Mouse (Mus musculus) embryonic facial prominence, embryonic 15.5 days (tissue): Measurements from ENCODE around the gene Tra2a. TPM values are rescaled to one million over a fixed set of nuclear protein-coding genes. Genes with fewer than 3 reads are reported as not detected.

Experiments used
- ATAC-seq: fragments of 200-750 bp; cut with Nextera tagmentation; 2 replicates; pipeline ENCODE4 v1.8.0; 2017; ENCODE audit warnings: low read depth, moderate TSS enrichment; ENCODE audit not compliant: insufficient number of reproducible peaks, low FRiP score, low TSS enrichment
- H3K27ac ChIP-seq: fragments of 300-500 bp; sonication (generic); replicated peaks from 2 replicates; pipeline ENCODE4 v1.5.1; 2015; ENCODE audit warnings: mild to moderate bottlenecking, inconsistent platforms
- H3K27me3 ChIP-seq: fragments of 300-500 bp; sonication (generic); 2 replicates; pipeline ENCODE4 v1.6.1; 2015; ENCODE audit warnings: inconsistent platforms
- H3K36me3 ChIP-seq: fragments of 300-500 bp; sonication (generic); 2 replicates; pipeline ENCODE4 v1.6.1; 2015; ENCODE audit warnings: mild to moderate bottlenecking, inconsistent platforms
- H3K4me1 ChIP-seq: fragments of 300-500 bp; sonication (generic); 2 replicates; pipeline ENCODE4 v1.6.1; 2015; ENCODE audit warnings: inconsistent platforms
- H3K4me2 ChIP-seq: fragments of 300-500 bp; sonication (generic); replicated peaks from 2 replicates; pipeline ENCODE4 v1.6.1; 2015; ENCODE audit warnings: mild to moderate bottlenecking, inconsistent platforms
- H3K4me3 ChIP-seq: fragments of 300-500 bp; sonication (generic); replicated peaks from 2 replicates; pipeline ENCODE4 v1.5.1; 2015; ENCODE audit warnings: mild to moderate bottlenecking, inconsistent platforms
- H3K9ac ChIP-seq: fragments of 300-500 bp; sonication (generic); 2 replicates; pipeline ENCODE4 v1.6.1; 2015; ENCODE audit warnings: inconsistent platforms
- H3K9me3 ChIP-seq: fragments of 300-500 bp; sonication (generic); replicated peaks from 2 replicates; pipeline ENCODE4 v1.6.1; 2016; ENCODE audit warnings: inconsistent platforms
- WGBS: fragments of 180-500 bp; shearing (Covaris S2); methylation state at CpG from one replicate; pipeline ENCODE4 v1.1.7; 2015; 5-methylcytosine and 5-hydroxymethylcytosine counted together
- polyA plus RNA-seq: library from polyadenylated mRNA; unstranded; fragments of >200 nt; fragmentation: Nextera tagmentation; extraction: Ambion mirVana; gene quantifications from 2 replicates; pipeline ENCODE4 v1.2.1, GENCODE M21; 2015

Gene Tra2a
- polyA plus RNA-seq, 1 experiment from 2014 or later: 99.6 TPM

- no peaks in the 10 kb centered on the region for H3K36me3 ChIP-seq
- ATAC-seq: no peak
Observed at GRCm38 (mm10) chr6:49216811-49217542, 46.9 kb downstream of the Tra2a start.

GRCm38 (mm10) chr6:49215748-49216585, 47.9 kb downstream of the Tra2a start:
- ATAC-seq: peak; percentile 5; the same call in 1 of the 2 replicates
- Histone ChIP-seq H3K9me3 (no peaks in the 10 kb centered on the region), H3K9ac (peak overlapping the region; percentile 29), H3K27ac (peak overlapping the region; percentile 98), H3K4me3 (peak overlapping the region; percentile 88), H3K4me1 (peaks cover 29% of the 10 kb centered on the region), H3K27me3 (no peaks in the 10 kb centered on the region), H3K4me2 (peak overlapping the region; percentile 84), H3K36me3 (no peaks in the 10 kb centered on the region)
- WGBS: 4% methylated on average over 14 of the region's 14 CpGs

More at GRCm38 (mm10) chr6:49216811-49217542, 46.9 kb downstream of the Tra2a start:
- Histone ChIP-seq H3K4me1 (peaks cover 21% of the 10 kb centered on the region), H3K9me3 (no peaks in the 10 kb centered on the region), H3K9ac (peak overlapping the region; percentile 49), H3K27ac (peak overlapping the region; percentile 93), H3K4me2 (peak overlapping the region; percentile 83), H3K27me3 (no peaks in the 10 kb centered on the region), H3K4me3 (peak overlapping the region; percentile 63)
- WGBS: 9% methylated on average over 11 of the region's 11 CpGs

DNA sequence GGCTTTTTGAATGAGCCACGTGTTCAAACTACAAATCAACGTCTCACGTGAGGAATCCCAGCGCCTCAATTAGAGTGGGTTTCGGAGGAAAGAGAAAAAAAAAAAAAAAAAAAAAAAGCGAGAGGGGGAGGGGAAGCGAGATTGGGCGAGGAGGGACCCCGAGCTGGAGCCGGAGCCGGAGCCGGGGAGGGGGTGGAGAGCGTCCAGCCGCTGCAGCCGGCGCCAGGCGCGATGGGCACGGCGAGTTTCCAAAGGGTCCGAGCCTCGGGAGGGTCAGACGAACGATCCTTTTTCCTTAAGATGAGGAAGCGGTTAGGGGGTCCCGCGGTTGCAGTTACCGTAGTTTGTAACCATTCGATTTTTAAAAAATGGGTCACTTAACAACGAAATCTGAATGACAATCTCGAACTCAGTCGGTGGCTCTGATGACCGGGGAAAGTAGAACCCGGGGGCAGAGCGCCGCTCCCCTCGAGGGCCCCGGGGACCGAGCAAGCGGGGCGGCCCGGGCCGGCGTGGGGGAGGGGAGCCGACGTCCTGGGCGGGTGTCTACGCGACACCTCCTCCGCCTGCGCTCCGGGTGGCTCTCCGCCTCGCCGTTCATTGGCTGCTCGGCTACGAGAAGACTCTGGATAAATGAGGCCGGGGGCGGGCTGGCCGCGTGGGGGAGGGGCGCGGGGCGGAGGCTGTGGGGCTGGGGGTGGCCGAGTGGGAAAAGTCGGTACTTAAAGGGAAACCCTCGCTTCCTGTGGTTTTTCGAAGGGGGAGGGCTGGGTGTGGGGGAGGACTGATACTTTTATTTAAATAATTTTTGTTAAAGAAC, 48.7 kb downstream of the Tra2a start, which contains the start of gene Igf2bp3:
Igf2bp3 (minus strand) TSS at position 30 of the 820 bp plus-strand sequence.
- ATAC-seq: peak; percentile 86
- WGBS: 0% methylated on average over 66 of the region's 68 CpGs
- peak within 1 kb of the TSS; percentile 84 for H3K4me2 ChIP-seq
- H3K36me3 ChIP-seq: no peaks in the 10 kb centered on the region
- peak within 1 kb of the TSS; percentile 98 for H3K27ac ChIP-seq
- H3K4me3 ChIP-seq: peak within 1 kb of the TSS; percentile 88
- peak within 1 kb of the TSS; percentile 81 for H3K9ac ChIP-seq
- H3K27me3 ChIP-seq: no peaks in the 10 kb centered on the region
- H3K4me1 ChIP-seq: peaks cover 37% of the 10 kb centered on the region
- H3K9me3 ChIP-seq: no peaks in the 10 kb centered on the region

DNA sequence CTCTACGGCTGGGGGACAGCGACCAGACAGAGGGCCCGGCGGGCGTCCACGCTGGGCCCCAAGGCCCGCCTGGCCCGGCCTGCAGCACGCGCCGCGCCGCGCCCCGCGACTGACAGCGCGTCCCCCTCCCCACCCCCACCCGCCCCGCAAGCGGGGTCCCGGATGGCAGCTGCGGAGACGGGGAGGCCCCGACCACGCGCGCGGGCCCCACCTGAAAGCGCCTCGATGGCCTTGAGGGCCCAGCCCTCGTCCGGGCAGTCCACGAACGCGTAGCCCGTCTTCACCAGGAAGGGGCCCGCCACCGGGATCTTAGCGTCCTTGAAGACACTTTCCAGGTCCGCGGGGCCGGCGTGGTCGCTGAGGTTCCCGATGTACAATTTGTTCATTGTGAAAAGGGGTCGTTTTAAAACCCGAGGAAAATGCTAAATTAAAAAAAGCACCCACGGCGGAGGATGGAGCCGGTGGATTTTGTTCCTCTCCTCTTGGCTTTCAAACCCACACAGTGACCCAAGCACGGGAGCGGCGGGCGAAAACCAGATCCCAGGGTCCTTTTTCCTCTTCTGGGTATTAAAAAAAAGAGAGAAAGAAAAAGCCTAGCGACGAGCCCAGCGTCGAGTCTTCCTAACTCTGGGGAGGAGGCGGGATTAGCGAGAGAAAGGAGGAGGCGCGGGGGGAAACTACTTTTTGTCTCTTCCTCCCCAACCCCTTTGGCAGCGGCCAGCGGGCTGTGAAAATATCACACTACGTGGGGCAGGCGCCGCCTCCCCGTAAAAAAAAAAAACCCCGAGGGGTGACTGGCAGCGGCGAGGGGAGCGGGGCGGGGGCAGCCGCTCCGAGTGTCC, 49.5 kb downstream of the Tra2a start:
- Histone ChIP-seq H3K9me3 (no peaks in the 10 kb centered on the region), H3K4me2 (peak overlapping the region; percentile 84), H3K4me3 (peak overlapping the region; percentile 88), H3K36me3 (no peaks in the 10 kb centered on the region), H3K27me3 (no peaks in the 10 kb centered on the region), H3K4me1 (peaks cover 43% of the 10 kb centered on the region), H3K27ac (peak overlapping the region; percentile 98), H3K9ac (peak overlapping the region; percentile 81)
- peak; percentile 12 for ATAC-seq
- under 1% methylated on average over 76 of the region's 76 CpGs for WGBS

DNA sequence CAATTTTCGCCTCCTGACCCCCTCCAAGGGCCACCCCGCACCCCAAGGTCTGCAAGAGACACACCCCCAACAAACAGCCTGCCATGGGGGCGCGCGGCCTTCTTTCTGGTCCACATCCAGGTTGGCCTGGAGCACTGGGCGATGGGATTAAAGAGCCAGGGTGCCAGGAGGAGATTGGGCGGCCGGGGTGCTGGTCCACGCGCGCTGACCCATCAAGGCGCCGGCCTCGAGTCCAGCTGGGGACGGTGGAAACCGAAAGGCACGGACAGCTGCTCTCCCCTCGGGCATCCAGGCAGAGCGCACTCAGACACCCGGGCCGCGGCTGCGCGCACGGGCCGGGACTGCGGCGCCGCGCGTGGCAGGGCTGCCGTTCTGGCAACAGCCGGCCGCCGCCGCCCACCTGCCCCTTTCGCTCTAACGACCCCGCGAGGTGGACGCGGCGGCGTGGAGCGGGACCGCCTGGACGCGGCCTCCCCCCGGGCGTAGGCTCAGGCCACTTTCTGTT, 50.2 kb downstream of the Tra2a start:
- WGBS: under 1% methylated on average over 50 of the region's 50 CpGs
- 0 out of 2 replicates have a peak, but pooled peaks cover 3% of the 10 kb centered on the region for H3K36me3 ChIP-seq
- peak overlapping the region; percentile 98 for H3K27ac ChIP-seq
- peak overlapping the region; percentile 81 for H3K9ac ChIP-seq
- ATAC-seq: no peak
- no peaks in the 10 kb centered on the region for H3K9me3 ChIP-seq
- H3K4me1 ChIP-seq: peaks cover 50% of the 10 kb centered on the region
- no peaks in the 10 kb centered on the region for H3K27me3 ChIP-seq
- H3K4me3 ChIP-seq: peak overlapping the region; percentile 88
- H3K4me2 ChIP-seq: peak overlapping the region; percentile 84

DNA sequence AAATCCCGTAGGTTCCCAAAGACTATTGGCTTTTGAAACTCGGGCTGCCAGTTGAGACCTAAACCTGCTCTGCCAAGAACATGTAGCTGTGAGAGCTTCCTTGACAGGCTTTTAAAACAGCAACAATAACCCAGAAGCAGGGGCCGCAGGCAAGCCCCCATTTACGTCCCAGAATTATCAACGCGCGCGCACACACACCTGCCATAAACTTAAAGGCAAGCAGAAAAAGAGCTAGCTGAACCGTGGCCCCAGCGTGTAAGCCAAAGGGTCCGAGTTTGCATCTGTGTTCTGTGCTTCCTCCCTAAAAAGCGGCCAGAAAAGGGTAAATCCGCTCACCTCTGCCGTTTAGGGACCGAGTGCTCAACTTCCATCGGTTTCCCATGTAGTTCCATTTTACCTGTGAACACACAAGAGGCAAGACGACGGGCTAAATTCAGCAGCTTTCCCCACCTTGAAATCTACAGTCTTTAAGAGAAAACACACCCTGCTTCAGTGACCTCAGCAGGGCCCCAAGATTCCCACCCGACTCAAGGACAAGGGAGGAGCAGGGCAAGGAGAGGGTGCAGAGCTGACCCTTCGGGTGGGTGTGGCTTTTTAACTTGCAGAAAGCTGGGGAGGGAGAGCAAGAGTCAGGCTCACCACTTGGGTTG, 50.8 kb downstream of the Tra2a start:
- Histone ChIP-seq H3K4me3 (peak overlapping the region; percentile 88), H3K9ac (peak overlapping the region; percentile 81), H3K9me3 (no peaks in the 10 kb centered on the region), H3K27me3 (no peaks in the 10 kb centered on the region), H3K4me1 (peaks cover 48% of the 10 kb centered on the region), H3K4me2 (peak overlapping the region; percentile 84), H3K36me3 (0 out of 2 replicates have a peak, but pooled peaks cover 7% of the 10 kb centered on the region), H3K27ac (peak overlapping the region; percentile 98)
- ATAC-seq: no peak
- WGBS: 2% methylated on average over 20 of the region's 20 CpGs

DNA sequence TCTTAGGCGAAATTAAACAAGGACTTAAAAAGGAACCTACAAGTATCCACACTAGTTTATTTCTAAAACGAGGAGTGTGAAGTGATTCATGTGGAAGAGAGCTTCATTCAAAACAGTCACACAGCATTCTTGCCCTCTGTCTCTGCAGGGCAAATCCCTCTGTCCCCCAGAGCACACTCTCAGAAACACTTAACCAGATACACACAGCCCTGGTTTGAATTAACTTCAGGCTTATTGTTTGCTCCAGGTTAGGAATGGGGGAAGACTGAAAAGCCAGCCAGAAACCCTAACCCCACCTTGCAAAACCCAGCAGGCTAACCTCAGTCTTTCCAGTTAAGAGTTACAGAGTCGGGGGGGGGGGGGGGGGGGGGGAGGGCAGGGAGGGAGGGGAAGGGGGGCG, 51.7 kb downstream of the Tra2a start:
- Histone ChIP-seq H3K27ac (no peak overlapping the region), H3K9ac (no peak overlapping the region), H3K27me3 (no peaks in the 10 kb centered on the region), H3K4me1 (peaks cover 48% of the 10 kb centered on the region), H3K9me3 (no peaks in the 10 kb centered on the region), H3K36me3 (0 out of 2 replicates have a peak, but pooled peaks cover 7% of the 10 kb centered on the region), H3K4me3 (peak overlapping the region; percentile 88; the same call in 1 of the 2 replicates), H3K4me2 (peak overlapping the region; percentile 84)
- ATAC-seq: no peak
- WGBS: 16% methylated on average over 2 of the region's 4 CpGs

- H3K27ac ChIP-seq: peak overlapping the region; percentile 40; the same call in 1 of the 2 replicates
- H3K4me3 ChIP-seq: no peak overlapping the region
Observed at GRCm38 (mm10) chr6:49211596-49211995, 52.2 kb downstream of the Tra2a start.

More at GRCm38 (mm10) chr6:49211596-49211995, 52.2 kb downstream of the Tra2a start:
- Histone ChIP-seq H3K4me1 (peaks cover 48% of the 10 kb centered on the region), H3K36me3 (peaks cover 8% of the 10 kb centered on the region; the same call in 1 of the 2 replicates), H3K9ac (no peak overlapping the region), H3K27me3 (no peaks in the 10 kb centered on the region), H3K9me3 (no peaks in the 10 kb centered on the region), H3K4me2 (peak overlapping the region; percentile 17; the same call in 1 of the 2 replicates)
- WGBS: 10% methylated on average over 5 of the region's 5 CpGs
- ATAC-seq: no peak
